Mouse (Mus musculus): ENCODE results near the gene Slc35b1.

The Slc35b1 gene

GRCm38 (mm10) chr11:95384319-95384972 is at the start of gene Slc35b1:
Gene Slc35b1 (plus strand): TSS chr11:95384692.
- in situ Hi-C loops (cut with MboI, MseI) = no loop called here

- in situ Hi-C loops (cut with MboI, MseI) = no loop called here
These were observed 47.8 kb upstream of the Slc35b1 start, which contains the start of gene Fam117a for GRCm38 (mm10) chr11:95336568-95337128. Gene Fam117a (plus strand): TSS chr11:95337018.

- in situ Hi-C loops (cut with MboI, MseI) = no loop called here
These were observed 47.2 kb upstream of the Slc35b1 start for GRCm38 (mm10) chr11:95337129-95337813.

GRCm38 (mm10) chr11:95337846-95338342 is 46.6 kb upstream of the Slc35b1 start:
- in situ Hi-C loops (cut with MboI, MseI) = no loop called here

GRCm38 (mm10) chr11:95339471-95340021 is 44.9 kb upstream of the Slc35b1 start:
- in situ Hi-C loops (cut with MboI, MseI) = no loop called here

- in situ Hi-C loops (cut with MboI, MseI) = no loop called here
These were observed 44.2 kb upstream of the Slc35b1 start for GRCm38 (mm10) chr11:95340259-95340658.

- in situ Hi-C loops (cut with MboI, MseI) = no loop called here
These were observed 43.8 kb upstream of the Slc35b1 start for GRCm38 (mm10) chr11:95340664-95341063.

- in situ Hi-C loops (cut with MboI, MseI) = no loop called here
These were observed 41.3 kb upstream of the Slc35b1 start for GRCm38 (mm10) chr11:95343180-95343579.

- in situ Hi-C loops (cut with MboI, MseI) = no loop called here
These were observed 40.3 kb upstream of the Slc35b1 start for GRCm38 (mm10) chr11:95344181-95344580.

GRCm38 (mm10) chr11:95350289-95350688 is 34.2 kb upstream of the Slc35b1 start:
- in situ Hi-C loops (cut with MboI, MseI) = no loop called here

- in situ Hi-C loops (cut with MboI, MseI) = no loop called here
These were observed 33.5 kb upstream of the Slc35b1 start for GRCm38 (mm10) chr11:95350960-95351359.

GRCm38 (mm10) chr11:95352686-95353085 is 31.8 kb upstream of the Slc35b1 start:
- in situ Hi-C loops (cut with MboI, MseI) = no loop called here

- in situ Hi-C loops (cut with MboI, MseI) = no loop called here
These were observed 31.3 kb upstream of the Slc35b1 start for GRCm38 (mm10) chr11:95353226-95353625.

GRCm38 (mm10) chr11:95354228-95354944 is 30.1 kb upstream of the Slc35b1 start:
- in situ Hi-C loops (cut with MboI, MseI) = no loop called here

GRCm38 (mm10) chr11:95354945-95355660 is 29.4 kb upstream of the Slc35b1 start:
- in situ Hi-C loops (cut with MboI, MseI) = no loop called here

GRCm38 (mm10) chr11:95355661-95356011 is 28.9 kb upstream of the Slc35b1 start:
- in situ Hi-C loops (cut with MboI, MseI) = no loop called here

GRCm38 (mm10) chr11:95356039-95356438 is 28.5 kb upstream of the Slc35b1 start:
- in situ Hi-C loops (cut with MboI, MseI) = no loop called here

- in situ Hi-C loops (cut with MboI, MseI) = no loop called here
These were observed 27.8 kb upstream of the Slc35b1 start for GRCm38 (mm10) chr11:95356469-95357273.

GRCm38 (mm10) chr11:95358263-95358662 is 26.2 kb upstream of the Slc35b1 start:
- in situ Hi-C loops (cut with MboI, MseI) = no loop called here

GRCm38 (mm10) chr11:95364388-95364787 is 20.1 kb upstream of the Slc35b1 start:
- in situ Hi-C loops (cut with MboI, MseI) = no loop called here

Data from regulatory T cell (primary cell).